Mouse (Mus musculus) kidney, adult 2 months (tissue): ENCODE measurements around the gene Rhbdf2. TPM values are rescaled to one million over a fixed set of nuclear protein-coding genes. Genes with fewer than 3 reads are reported as not detected.

Experiments used
- DNase-seq: peaks from one replicate; pipeline ENCODE4 v3.0.0; 2021
- H3K27ac ChIP-seq: fragments of 200-500 bp; 2 replicates; pipeline ENCODE4 v1.5.1; 2012; ENCODE audit warnings: low read depth, low read length, control low read depth, inconsistent platforms; ENCODE audit not compliant: insufficient read depth
- H3K27me3 ChIP-seq: fragments of 200-500 bp; replicated peaks from 2 replicates; pipeline ENCODE4 v1.6.1; 2012; ENCODE audit warnings: mild to moderate bottlenecking, moderate library complexity, low read length, inconsistent platforms; ENCODE audit not compliant: control insufficient read depth, insufficient read depth
- H3K36me3 ChIP-seq: fragments of 200-500 bp; 2 replicates; pipeline ENCODE4 v1.6.1; 2012; ENCODE audit warnings: mild to moderate bottlenecking, moderate library complexity, low read length, inconsistent platforms; ENCODE audit not compliant: control insufficient read depth, insufficient read depth
- H3K4me1 ChIP-seq: fragments of 200-500 bp; 2 replicates; pipeline ENCODE4 v1.6.1; 2011; ENCODE audit warnings: low read length; ENCODE audit not compliant: control insufficient read depth, insufficient read depth
- H3K4me3 ChIP-seq: fragments of 200-500 bp; 2 replicates; pipeline ENCODE4 v1.5.1; 2011; ENCODE audit warnings: mild to moderate bottlenecking, low read depth, low read length, control low read depth; ENCODE audit not compliant: insufficient read depth
- CTCF ChIP-seq: fragments of 200-500 bp; conservative IDR thresholded peaks from 2 replicates; pipeline ENCODE4 v1.5.1; 2011; ENCODE audit warnings: low read depth, mild to moderate bottlenecking, control low read depth, low read length, moderate library complexity, mixed read lengths; ENCODE audit not compliant: insufficient read depth, insufficient read length
- POLR2A ChIP-seq: fragments of 200-500 bp; IDR thresholded peaks from one replicate; pipeline ENCODE4 v1.6.1; 2011; ENCODE audit warnings: low read depth, low read length, control low read depth
- WGBS: fragments of 180-500 bp; shearing (Covaris S2); methylation state at CpG from one replicate; pipeline ENCODE4 v1.1.7; 2018; 5-methylcytosine and 5-hydroxymethylcytosine counted together
- polyA plus RNA-seq: library from polyadenylated mRNA; depleted of rRNA; stranded (reverse); fragments of >200 nt; gene quantifications from 2 replicates; pipeline ENCODE4 v1.2.3, GENCODE M21; 2012

Gene Rhbdf2
- polyA plus RNA-seq, 1 experiment, result 18.0 TPM

DNA sequence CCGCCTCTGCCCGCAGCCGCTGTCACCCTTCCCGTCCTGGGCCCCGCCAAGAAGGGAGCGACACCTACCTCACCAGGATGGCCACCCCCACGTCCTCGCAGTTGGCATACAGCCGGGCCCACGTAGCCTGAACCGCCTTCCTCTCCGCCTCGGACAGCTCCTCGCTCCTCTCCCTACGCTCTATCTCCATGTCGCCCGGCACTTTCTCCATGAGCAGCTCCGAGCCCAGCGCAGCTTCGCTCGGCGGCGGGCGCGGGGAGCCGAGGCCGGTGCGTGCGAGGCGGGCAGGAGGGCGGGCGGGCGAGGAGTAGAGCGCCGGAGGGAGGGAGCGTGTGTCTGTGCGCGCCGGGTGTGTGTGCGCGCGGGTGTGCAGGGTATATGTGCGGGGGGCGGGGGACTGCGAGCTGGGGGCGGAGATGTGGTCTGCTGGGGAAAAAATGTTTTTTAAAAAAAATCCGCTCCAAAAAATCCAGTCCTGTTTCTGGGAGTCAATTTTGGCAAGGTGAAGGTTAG is 26.9 kb upstream of the Rhbdf2 start:
- Histone ChIP-seq H3K27me3 (no peaks in the 10 kb centered on the region), H3K27ac (no peak overlapping the region), H3K4me1 (no peaks in the 10 kb centered on the region), H3K4me3 (peak overlapping the region; percentile 53), H3K36me3 (no peaks in the 10 kb centered on the region)
- under 1% methylated on average over 47 of the region's 47 CpGs for WGBS
- TF ChIP-seq POLR2A (no peak), CTCF (no peak)
- DNase-seq, result no peak

DNA sequence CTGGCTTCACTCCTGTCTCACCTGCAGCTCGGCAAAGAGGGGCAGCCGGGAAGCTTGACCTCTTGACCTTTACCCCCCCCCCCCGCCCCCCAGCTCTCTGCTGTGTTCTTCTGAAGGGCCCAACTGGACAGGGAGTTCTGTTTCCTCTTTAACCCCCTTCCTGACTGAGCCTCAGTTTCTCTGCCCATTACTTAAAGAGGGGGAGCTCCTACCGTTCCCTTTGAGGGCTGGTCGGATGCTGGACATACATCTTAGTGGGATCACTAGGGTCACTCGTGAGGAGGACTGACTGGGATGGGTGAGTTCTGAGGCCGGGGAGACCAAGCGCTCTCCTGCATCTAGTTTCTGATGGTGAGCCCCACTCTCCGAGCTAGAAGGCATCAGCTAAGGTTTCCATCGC is 26.4 kb upstream of the Rhbdf2 start, which contains the start of gene Prcd:
Gene Prcd (plus strand): TSS at position 301 of the 400 bp plus-strand sequence.
- peak within 1 kb of the TSS; percentile 53 for H3K4me3 ChIP-seq
- 15% methylated on average over 10 of the region's 10 CpGs for WGBS
- H3K27ac ChIP-seq, result no peak within 1 kb of the TSS
- no peaks in the 10 kb centered on the region for H3K27me3 ChIP-seq
- H3K36me3 ChIP-seq, result no peaks in the 10 kb centered on the region
- no peaks in the 10 kb centered on the region for H3K4me1 ChIP-seq
- no peak for TF ChIP-seq CTCF
- DNase-seq, result no peak

DNA sequence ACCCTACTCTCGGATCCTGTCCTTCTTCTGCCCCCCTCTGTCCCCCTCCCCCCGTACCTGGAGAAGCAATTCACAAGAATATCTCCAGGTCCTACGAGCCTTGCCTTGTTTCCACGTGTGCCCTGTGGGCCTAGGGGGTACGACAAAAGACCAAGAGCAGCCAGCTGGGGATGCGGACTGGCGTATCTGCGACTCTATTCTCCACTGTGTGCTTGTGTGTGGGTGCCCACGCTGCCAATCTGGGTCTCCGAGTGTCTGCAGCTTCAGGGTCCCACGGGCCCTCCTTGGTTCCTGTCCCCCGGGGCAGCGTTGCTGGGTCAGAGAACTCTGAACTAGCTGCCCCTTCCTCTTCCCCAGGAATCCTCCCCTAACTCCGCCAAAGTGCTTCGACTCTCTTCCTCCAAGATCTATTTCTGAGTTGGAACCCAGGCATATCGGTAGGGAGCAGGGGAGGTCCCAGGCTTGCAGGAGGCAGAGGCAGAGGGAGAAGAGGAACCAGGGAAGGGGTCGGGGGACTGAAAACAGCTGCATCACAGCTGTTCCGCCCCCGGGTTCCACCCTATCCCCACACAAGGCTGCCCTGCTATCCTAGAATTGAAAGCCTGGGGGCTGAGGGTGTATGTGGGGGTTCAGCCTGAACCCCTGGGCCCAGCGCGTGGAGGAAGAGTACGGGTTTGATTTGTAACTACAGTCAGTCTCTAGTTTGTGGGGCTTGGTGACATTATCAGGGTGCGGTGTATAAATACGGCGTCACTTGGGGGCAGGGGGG is 25.7 kb upstream of the Rhbdf2 start:
- Histone ChIP-seq H3K27me3 (no peaks in the 10 kb centered on the region), H3K4me1 (no peaks in the 10 kb centered on the region), H3K36me3 (no peaks in the 10 kb centered on the region), H3K4me3 (no peak overlapping the region; the same call in 1 of the 2 replicates), H3K27ac (no peak overlapping the region)
- WGBS, result 80% methylated on average over 25 of the region's 25 CpGs
- TF ChIP-seq CTCF (no peak), POLR2A (no peak)
- DNase-seq, result no peak

DNA sequence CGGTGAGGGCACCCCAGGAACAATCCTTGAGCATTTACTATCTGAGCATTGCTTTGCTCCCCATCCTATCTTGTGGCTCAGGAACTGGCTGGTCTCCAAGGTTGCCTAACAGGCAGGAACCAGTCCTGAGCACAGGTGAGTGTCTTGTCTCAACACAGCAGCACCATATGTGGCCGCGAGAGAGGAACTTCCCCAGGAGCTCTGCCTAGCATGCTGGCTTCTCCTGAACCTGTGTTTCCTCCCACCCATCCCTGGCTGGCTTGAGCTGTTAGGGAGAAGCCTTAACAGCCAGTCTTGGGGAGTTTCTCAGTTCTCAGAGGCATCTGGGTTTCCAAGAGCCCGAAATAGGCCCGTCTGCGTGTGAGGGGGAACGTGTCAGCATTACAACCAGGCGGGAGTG is 24.5 kb upstream of the Rhbdf2 start:
- no peaks in the 10 kb centered on the region for H3K27me3 ChIP-seq
- TF ChIP-seq POLR2A (no peak), CTCF (no peak)

DNA sequence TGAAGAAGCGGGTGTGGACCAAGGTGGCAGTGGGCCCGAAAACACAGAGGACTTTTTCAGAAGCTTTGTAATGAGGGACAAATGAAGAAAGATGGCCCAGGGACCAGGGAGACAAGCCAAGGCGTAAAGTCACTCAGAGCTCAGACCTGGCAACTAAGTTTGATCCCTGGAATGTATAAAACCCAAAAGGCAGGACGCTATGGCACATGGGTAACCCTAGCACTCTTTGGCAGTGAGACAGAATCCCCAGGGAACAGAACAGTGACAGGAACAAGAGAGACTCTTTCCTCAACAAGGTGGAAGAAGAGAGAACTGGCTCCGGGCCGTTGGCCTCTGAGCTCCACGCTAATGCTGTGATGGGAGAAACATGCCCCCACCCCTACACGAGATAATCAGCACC is 24.0 kb upstream of the Rhbdf2 start:
- H3K27ac ChIP-seq, result no peak overlapping the region
- H3K4me3 ChIP-seq, result no peak overlapping the region
- WGBS, result 87% methylated on average over 8 of the region's 8 CpGs
- no peak for TF ChIP-seq CTCF
- TF ChIP-seq POLR2A, result no peak
- H3K27me3 ChIP-seq, result no peaks in the 10 kb centered on the region
- no peaks in the 10 kb centered on the region for H3K4me1 ChIP-seq
- H3K36me3 ChIP-seq, result no peaks in the 10 kb centered on the region
- no peak for DNase-seq

More for the DNA sequence above, 24.5 kb upstream of the Rhbdf2 start:
- H3K27ac ChIP-seq, result no peak overlapping the region
- H3K36me3 ChIP-seq, result no peaks in the 10 kb centered on the region
- no peak overlapping the region for H3K4me3 ChIP-seq
- no peaks in the 10 kb centered on the region for H3K4me1 ChIP-seq
- WGBS, result 89% methylated on average over 8 of the region's 8 CpGs
- DNase-seq, result no peak

DNA sequence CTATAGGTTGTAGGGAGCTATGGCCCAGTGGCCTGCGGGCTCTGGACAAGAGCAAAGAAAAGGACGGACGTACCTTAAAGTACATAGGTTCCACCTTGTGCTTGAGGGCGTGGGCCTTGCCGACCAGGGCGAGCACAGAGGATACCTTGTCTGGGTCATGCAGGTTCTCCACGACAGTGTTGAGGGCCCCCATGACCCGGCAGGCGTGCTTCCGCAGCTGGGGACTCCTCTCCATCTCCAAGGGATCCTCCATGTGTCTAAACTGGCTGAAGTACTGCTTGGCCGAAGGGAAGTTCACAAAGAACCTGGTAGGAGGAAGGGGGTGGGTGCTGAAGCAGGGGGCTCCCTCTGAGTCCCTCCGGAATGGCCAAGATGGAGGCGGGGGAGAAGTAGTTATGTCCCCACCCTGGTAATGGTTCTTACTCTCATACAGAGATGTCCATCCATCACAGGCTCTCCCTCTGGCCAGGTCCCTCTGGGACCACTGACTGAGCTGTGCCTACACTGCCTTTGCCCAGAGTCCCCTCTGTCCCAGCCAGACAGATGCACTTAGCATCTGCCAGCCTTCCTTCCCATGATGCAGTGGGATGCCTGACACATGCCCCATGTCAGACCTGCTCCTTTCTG is 23.0 kb upstream of the Rhbdf2 start:
- WGBS, result 94% methylated on average over 13 of the region's 13 CpGs
- no peak overlapping the region for H3K27ac ChIP-seq
- TF ChIP-seq CTCF, result no peak
- TF ChIP-seq POLR2A, result no peak

DNA sequence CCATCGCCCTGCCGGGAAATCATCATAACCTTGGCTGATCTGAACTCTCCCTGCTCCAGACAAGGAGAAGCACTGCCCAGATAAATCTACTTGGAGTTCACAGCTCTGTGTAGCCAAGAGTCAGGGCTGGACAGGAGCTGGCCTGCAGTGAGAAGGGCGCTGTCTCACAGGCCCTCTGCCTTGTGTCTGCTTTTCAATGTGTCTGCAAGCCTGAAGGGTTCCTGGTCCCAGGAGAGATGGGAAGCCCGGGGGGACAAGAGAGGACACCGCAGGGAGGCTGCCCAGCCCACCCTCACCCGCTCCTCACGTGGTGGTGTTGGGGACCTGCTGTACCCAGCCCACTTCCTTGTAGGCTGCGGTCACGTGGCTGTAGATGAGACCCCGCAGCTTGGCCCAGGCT is 22.2 kb upstream of the Rhbdf2 start:
- WGBS, result 77% methylated on average over 10 of the region's 10 CpGs
- Histone ChIP-seq H3K27me3 (no peaks in the 10 kb centered on the region), H3K36me3 (no peaks in the 10 kb centered on the region), H3K4me3 (no peak overlapping the region), H3K4me1 (no peaks in the 10 kb centered on the region), H3K27ac (peak overlapping the region; percentile 42; the same call in 1 of the 2 replicates)
- TF ChIP-seq POLR2A (no peak), CTCF (no peak)
- no peak for DNase-seq

More for the DNA sequence above, 23.0 kb upstream of the Rhbdf2 start:
- no peak for DNase-seq
- Histone ChIP-seq H3K27me3 (no peaks in the 10 kb centered on the region), H3K4me1 (no peaks in the 10 kb centered on the region), H3K36me3 (no peaks in the 10 kb centered on the region), H3K4me3 (no peak overlapping the region)
